Mouse (Mus musculus): ENCODE measurements around the gene Fam102b.

Fam102b gene

DNA sequence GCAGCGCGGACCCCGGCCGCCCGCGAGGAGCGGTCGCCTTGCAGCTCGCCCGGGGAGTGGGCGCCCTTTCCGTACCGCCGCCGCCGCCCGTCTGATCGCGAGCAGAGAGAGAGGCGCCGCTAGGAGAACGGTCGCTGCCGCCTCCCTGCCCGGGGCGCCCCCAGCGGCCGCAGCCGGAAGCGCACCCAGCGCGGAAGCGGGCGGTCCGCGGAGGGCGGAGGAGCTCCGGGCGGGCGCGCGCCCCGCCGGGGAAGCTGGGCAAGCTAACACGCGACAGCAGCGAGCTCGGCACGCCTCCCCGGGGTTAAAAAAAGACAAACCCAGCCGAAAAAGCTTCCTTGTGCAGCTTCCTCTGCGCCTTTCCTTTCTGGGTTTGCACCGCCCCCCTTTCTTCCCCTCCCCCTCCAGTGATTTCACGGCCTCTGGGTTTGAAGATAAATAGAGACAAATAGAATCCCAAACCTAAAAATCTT lies at the start of gene Fam102b:
Gene Fam102b, minus strand, starts transcription at position 93 of the 473 bp plus-strand sequence.
- peak; percentile 92 for DNase-seq (ENCODE audit: low read depth)

- peak; percentile 83 for DNase-seq (ENCODE audit: low read depth)
Measured at GRCm38 (mm10) chr3:109062989-109063388, 35.6 kb upstream of the Fam102b start.

DNA sequence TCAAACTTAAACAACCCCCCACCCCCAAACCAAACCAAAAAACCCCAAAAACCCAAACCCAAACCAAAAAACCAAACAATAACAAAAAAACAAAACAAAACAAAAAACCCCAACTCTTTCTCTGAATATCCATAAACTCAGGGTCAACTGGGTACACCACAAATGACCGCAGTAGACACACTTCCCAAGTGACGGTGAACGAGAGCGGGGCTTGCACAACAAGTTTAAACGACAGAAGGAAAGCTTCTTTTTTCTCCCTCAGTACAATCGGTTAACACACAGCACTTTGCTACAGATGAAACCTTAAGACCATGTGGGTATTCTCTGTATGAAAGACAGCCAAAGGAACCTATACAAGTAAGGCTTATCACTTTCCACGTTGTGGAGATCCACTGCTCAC lies 35.0 kb upstream of the Fam102b start:
- no peak for DNase-seq (ENCODE audit: low read depth)

DNA sequence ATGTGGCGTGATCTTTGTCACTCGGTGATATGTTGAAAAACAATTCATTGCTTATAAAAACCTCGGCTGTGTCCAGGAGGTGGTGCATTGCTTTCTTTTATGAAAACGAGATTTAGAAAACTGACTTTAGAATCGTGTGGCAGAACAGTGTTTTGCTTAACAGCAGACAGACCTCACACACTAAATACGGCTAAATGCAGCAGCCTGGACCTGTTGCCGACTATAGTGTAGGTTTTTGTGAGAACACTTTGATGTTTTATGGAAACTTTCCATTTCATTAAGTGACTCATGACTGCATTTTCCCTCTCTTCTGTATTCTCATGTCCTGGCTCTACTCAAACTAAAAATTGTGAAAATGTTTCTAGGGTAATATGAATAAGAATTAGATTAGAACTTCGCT lies 32.5 kb upstream of the Fam102b start:
- DNase-seq (ENCODE audit: low read depth), result no peak

- DNase-seq (ENCODE audit: low read depth), result no peak
Measured at GRCm38 (mm10) chr3:109051946-109052331, 24.5 kb upstream of the Fam102b start.

DNA sequence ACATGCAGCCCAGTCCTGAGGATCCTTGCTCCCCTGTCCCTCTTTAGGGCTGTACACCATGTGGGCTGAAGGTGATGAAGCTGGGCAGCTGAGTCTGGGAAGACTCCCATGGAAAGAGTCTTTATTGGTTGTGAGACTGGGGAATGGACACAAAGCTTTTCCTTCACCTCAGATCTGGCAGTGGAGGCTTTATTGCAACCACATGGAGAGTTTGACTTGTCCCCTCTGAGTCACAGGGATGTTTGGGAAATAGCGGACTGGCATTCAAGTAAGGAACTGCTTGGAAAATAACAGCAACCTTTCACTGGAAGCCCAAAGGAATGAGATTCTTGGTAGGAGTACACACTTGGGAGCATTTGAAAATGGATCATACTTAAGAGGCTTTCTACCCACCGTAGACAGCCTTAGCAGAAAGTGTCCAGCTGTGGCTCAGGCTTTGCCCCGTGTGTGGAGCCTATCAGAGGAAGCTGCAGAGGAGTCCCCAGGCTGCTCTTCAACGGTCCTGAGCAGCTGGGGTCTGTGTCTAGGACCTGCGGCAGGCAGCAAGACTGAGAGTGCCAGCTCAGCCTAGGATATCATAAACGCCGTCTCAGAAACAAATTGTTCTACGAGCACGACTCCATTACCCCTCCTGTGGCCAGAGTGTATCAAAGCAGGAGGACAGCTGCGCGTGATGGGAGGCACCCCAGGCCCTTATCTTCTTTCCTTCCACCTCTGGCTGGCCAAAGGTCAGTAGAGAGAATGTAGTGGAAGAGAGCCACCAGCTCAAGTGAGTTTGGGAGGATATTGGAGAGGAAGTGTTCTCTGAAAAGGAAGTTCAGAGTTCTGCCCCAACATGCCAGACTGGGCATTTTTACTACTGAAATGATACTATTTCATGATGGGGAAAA lies 23.9 kb upstream of the Fam102b start:
- no peak for DNase-seq (ENCODE audit: low read depth)

DNA sequence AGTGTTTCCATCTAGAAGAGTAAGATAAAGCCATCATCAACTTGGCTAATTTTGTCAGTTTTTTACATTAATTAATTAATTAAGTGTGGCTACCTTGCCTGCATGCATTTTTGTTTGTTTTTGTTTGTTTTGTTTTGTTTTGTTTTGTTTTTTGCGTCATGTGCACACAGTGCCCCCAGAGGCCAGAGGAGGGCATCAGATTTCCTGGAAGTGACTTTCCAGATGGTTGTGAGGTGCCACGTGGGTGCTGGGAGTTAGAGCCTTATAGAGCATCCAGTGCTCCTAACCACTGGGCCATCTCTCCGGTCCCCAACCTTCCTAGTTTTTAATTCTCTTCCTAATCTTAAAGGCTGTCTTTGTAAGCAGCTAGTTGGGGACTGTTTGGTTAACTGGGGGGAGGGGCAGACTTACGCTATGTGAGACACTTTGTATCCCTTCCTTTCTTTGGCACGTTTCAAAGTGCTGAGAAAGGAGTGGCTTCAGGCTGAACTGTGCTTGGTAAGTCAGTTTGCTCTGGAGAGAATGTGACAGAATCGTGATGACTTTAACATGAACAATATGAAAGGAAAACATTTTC lies 20.4 kb upstream of the Fam102b start:
- no peak for DNase-seq (ENCODE audit: low read depth)

DNA sequence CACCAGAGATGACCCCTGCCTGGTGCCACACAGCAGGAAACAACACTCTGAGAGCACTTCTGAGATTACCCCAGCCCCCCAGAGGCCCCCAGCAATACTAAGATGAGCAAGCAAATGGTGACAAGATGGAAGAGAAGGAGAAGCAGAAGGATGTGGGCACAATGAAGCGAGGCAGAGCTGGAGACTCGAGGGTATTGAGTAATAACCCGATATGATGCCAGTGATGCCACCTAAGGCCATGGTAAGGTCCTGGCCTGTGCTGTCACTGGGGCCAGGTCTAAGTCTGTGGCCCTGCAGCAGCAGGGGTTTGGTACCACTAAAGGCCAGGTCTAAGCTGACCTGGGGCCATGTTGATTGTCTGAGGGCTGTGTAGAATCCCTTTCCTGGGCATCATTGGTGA lies 19.0 kb upstream of the Fam102b start:
- no peak for DNase-seq (ENCODE audit: low read depth)

- no peak for DNase-seq (ENCODE audit: low read depth)
Measured at GRCm38 (mm10) chr3:109043395-109043794, 16.0 kb upstream of the Fam102b start.

DNA sequence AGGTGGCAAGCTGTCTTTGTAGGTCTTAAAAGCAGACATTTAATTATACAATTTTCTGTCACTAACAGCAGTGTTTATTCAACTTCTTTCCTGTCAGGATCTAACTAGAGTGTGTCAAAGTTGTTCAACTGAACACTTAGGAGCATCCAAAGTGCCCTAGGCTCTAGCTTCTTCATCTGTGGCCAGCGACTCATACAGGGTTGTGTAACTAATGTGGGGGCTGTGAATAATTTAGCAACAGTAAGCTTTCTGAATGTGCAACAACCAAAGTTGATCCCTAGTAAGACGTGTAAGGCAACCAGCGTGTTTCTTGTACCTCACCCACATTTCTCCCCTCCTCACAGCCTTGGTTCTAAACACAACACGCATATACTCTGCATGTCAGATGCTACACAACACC lies 13.5 kb upstream of the Fam102b start:
- DNase-seq (ENCODE audit: low read depth), result no peak

DNA sequence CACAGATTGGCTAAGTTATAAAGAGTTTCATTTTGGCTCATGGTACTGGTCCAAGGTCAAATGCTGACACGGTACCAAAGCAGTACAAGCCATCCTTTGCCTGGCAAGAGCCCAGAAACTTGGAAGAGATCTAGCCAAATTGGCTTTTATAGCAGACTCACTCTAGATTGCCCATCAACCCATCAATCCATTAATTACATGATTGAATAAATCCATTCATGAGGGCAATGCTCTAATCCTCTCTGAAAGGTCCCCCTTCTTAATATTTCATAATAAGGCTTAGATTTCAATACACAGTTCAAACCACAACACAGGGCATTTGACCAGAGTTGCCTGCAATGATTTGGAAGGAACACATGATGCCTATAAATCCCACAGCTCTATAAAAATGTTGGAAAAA lies 7.0 kb upstream of the Fam102b start:
- DNase-seq (ENCODE audit: low read depth), result no peak

- no peak for DNase-seq (ENCODE audit: low read depth)
Measured at GRCm38 (mm10) chr3:109032306-109032705, 4.9 kb upstream of the Fam102b start.

- no peak for DNase-seq (ENCODE audit: low read depth)
Measured at GRCm38 (mm10) chr3:109031626-109032025, 4.2 kb upstream of the Fam102b start.

GRCm38 (mm10) chr3:109030817-109031216 lies 3.4 kb upstream of the Fam102b start:
- no peak for DNase-seq (ENCODE audit: low read depth)

DNA sequence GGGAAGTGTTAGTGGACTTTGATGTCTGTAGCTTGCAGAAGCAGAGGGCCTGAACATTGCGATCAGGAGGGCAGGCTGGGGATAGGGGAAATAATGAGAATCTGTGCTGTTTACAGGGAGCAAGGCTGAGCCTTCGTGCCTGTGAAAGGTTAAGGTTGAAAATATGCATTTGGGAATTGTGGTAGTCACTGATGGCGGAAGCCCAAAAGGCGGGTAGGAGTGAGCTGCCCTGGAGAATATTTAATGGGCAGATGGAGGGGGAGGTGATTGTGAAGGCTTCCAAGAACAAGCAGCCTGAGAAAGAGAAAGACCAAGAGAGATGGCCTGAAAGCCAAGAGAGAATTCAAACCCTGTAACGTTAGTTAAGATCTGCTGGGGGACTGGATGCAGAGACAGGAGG lies 2.3 kb upstream of the Fam102b start:
- no peak for DNase-seq (ENCODE audit: low read depth)

GRCm38 (mm10) chr3:109026991-109027470 lies 376 bp downstream of the Fam102b start:
- DNase-seq (ENCODE audit: low read depth), result peak; percentile 57

DNA sequence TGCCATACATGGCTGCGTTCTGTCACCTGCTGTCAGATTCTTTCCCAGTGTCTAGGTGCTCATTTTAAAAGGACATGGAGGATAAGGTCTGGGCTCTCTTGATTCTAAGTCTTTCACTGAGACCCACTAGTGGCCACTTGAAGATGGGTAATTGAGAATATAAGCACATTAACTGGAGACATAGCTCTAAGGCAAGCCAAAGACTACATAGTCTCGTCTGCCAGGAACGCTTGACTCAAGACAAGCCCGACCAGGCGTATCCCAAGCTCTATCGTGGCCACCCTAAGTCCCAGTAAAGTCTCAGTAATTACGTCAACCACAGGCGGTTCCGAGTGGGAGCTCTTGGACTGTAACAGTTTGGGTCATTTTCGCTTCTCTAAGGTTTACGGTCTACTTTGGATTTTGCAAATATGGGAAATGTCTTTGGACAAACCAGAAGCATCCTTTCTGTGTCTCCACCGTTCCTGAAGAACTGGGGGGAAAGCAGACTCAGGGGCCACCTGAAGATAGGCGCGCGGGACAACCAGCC lies 881 bp downstream of the Fam102b start:
- DNase-seq (ENCODE audit: low read depth), result no peak

DNA sequence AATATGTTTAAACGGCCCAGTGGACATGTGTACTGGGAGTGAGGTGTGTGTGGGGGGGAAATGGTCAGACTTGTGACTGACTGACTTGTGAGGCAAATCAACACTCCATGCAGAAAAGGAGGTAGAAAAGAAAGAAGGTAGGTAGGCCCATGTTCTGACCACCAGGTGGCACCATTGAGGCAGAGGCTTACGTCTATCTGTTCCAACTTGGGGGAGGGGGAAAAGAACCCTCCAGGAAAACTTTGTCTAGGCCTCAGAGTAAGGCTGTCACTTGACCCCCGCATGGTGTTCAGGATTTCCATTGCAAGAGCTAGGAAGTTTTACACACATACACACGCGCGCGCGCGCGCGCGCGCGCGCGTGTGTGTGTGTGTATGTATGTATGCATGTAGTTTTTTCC lies 1.8 kb downstream of the Fam102b start:
- DNase-seq (ENCODE audit: low read depth), result peak; percentile 91

DNA sequence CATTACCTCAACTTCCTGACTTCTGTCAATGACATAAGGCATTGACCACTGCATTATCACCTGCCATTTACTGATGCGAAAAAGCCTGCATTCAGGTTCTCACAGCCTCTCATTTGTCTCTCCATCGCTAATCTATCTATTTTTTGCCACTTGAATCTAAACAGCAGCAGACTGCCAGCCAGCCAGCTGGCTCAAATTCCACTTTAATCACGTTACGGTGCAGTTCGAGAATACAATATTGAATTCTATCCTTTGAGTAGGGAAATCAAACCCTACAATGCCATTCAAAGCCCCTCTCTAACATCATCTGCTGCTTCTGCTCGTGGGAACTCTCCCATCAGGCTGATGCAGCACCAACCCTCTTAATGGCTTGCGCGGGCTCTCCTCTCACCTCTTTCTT lies 4.3 kb downstream of the Fam102b start:
- no peak for DNase-seq (ENCODE audit: low read depth)

DNA sequence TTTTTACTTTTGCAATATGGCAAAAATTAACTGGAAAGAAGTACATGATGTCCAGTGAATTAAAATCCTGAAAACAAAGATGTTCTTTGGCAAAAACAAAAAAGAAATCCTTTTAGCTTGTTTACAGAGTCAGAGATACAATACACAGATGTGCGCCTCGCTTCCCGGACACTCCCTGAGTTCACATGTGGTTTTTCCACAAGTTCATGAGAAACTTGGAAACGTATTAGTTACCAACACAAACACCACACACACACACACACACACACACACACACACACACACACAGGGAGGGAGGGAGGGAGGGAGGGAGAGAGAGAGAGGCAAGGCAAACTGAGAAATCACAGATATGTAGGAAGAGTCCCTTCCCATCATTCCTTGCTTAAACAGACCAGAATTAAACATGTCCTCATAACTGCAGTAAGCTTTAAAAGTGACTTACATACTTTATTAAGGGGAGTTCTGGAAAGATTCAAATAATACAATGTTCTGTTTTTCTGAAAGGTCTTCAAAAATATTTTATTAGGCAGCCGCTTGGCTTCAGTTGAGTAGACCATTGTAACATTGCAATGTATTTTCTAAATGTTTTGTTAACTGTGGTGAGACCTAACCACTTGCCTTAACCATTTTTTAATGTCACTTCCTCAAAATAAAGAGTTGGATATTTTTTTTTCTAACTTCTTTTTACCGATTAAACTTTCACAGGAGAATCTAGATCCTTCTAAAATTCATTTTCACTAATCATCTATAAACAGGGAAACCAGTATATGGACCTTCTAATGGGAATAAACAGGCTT lies 5.5 kb downstream of the Fam102b start:
- DNase-seq (ENCODE audit: low read depth), result no peak

- no peak for DNase-seq (ENCODE audit: low read depth)
Measured at GRCm38 (mm10) chr3:109018336-109018735, 9.1 kb downstream of the Fam102b start.

- no peak for DNase-seq (ENCODE audit: low read depth)
Measured at GRCm38 (mm10) chr3:109012595-109012994, 14.8 kb downstream of the Fam102b start.

All from induced T-regulatory cell, adult 2 months (primary cell).